Mouse (Mus musculus) left cerebral cortex, postnatal 14 days (tissue): ENCODE data around the gene Asphd1. TPM values are rescaled to one million over a fixed set of nuclear protein-coding genes. Genes with fewer than 3 reads are reported as not detected.

Source experiments
- DNase-seq, 2 experiments: peaks; one replicate each; pipeline ENCODE4 v3.0.0; 2021 to 2022; ENCODE audit warnings: low spot score in 2 of 2, mixed read lengths in 1 of 2
- intact Hi-C: fragments of 180-260 bp; cut with DNase I; formaldehyde crosslinking; loops from one replicate; pipeline ENCODE4 v1.15.1; 2025
- long read RNA-seq, 2 experiments: library from polyadenylated mRNA; stranded (forward); transcript quantifications; one replicate each; pipeline ENCODE4 v2.0.0; 2021
- total RNA-seq, 2 experiments: library from RNA; stranded (reverse); gene quantifications; 2 replicates each; pipeline ENCODE4 v1.2.3; 2021

Gene Asphd1
- total RNA-seq, result 10 to 100 TPM; 49.1 to 52.0 TPM
- long read RNA-seq, experiment 1, transcript Asphd1-203 (3 exons, 1,647 nt), result major isoform, 8 of 10 reads
- long read RNA-seq, experiment 1, partial matches to known transcripts, result 0 of 10 reads
- long read RNA-seq, experiment 1, other reads (novel, unspliced or antisense), result 1 of 10 reads
- long read RNA-seq, experiment 2, transcript Asphd1-203 (3 exons, 1,647 nt), result major isoform, 11 of 14 reads
- long read RNA-seq, experiment 2, partial matches to known transcripts, result 1 of 14 reads
- long read RNA-seq, experiment 2, other reads (novel, unspliced or antisense), result 2 of 14 reads

DNA sequence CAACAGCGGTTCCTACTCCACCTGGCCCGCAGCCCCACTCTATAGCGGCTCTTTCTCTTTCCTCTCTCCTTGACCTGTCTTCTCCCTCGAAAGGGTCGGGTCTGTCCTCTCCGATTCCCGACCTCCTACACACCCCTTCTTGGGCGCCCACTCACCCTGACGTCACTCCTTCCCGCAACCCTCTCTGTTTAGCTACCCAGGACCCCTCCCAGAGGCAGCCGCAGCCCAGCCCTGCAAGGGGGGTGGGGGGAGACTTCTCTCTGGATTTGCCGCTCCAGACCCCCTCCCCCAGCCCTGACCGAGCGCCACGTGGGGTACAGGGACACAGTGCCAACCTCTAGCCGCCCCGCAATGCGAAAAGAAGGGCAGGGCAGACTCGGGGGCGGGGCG lies at the start of gene Asphd1:
Gene Asphd1 (minus strand): TSS at position 180 of the 390 bp plus-strand sequence.
- DNase-seq, result peak; percentile 69 to 77
- intact Hi-C loops, result loop anchor here (5.0 kb wide), 1 partner anchor 68 kb away; the partner anchor contains the start of genes Pagr1a and Pagr1b

DNA sequence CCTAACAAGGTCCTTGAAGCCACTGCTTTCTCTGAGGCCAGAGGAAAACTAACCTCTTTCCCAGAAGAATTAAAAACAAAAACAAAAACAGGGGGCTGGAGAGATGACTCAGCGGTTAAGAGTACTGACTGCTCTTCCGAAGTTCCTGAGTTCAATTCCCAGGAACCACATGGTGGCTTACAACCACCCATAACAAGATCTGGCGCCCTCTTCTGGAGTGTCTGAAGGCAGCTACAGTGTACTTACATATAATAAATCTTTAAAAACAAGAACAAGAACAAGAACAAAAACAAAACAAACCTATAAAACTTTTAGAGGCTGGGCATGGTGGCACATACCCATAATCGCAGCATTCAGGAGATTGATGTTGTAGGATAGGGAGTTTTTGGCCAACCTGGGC lies 47.1 kb upstream of the Asphd1 start:
- intact Hi-C loops, result no loop called here

DNA sequence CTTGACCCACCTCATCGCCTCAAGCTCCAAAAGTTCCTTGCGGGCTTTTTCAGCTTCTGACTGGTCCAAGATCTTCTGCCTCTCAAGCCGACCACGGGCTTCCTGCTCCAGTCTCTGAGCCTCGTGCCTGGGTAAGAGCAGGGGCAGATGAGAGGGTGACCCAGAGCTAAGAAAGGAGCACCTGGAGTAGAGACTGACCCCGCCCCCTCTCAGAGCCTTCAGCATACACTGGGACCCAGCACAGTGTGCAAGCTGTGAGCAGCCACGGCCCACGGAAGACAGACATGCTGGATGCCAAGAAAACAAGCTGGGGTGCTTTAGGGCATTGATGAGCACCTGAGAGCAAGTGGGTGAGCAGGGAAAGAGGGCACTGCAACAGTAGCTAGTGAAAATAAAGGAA lies 39.4 kb upstream of the Asphd1 start:
- intact Hi-C loops, result no loop called here
- no peak for DNase-seq

More for the DNA sequence above, 47.1 kb upstream of the Asphd1 start:
- no peak for DNase-seq

DNA sequence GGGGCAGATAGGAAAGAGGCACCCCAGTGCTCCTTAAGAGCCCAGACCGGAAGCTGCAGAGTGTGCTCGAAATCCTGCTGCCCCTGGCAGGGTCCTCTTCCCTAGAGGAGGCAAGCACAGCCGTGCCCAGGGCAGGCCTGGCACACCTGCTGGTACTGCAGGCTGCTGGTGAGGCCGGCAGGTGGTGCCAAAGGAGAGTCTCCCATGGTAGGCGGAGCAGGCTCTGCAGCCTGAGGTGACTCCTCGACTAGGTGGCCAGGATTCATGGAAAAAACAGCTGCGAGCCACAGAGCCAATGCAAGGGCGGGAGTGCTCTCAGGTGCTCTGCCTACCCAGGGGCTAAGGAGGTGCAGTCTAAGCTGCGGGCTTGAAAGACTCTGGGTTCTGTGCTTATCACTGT lies 36.9 kb upstream of the Asphd1 start:
- DNase-seq, result peak in 1 of 2 experiments; percentile 52
- intact Hi-C loops, result no loop called here

DNA sequence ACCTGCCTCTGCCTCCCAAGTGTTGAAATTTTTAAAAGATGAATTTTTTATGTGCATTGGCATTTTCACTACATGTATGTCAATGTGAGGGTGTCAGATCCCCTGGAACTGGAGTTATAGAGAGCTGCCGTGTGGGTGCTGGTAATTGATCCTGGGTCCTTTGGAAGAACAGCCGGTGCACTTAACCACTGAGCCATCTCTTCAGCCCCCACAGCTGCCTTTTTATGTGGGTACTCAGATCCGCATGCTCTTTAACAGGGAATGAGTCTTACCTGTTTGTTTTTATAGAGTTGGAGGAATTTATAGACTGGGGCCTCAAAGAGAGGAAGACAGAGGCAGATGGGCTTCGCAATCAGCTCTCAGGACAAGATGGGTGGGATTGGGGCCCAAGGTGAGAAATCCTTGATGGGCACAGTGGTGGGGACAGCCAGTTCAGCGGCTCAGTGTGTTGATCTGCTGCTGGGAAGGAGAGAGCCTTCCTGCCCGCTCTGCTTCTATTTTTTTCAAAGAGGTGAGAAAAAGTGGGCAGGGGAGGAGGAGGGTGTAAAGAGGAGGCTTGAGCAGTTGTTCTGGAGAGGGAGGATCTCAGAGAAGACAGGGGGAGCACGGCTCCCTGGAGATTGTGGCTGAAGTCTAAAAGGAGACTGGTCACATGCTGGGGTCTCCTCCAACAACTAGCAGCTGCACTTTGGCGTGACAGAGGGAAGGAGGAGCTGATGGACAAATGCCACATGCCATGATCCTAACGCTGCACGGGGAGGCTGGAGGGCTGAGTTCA lies 35.5 kb upstream of the Asphd1 start:
- intact Hi-C loops, result no loop called here
- DNase-seq, result no peak

DNA sequence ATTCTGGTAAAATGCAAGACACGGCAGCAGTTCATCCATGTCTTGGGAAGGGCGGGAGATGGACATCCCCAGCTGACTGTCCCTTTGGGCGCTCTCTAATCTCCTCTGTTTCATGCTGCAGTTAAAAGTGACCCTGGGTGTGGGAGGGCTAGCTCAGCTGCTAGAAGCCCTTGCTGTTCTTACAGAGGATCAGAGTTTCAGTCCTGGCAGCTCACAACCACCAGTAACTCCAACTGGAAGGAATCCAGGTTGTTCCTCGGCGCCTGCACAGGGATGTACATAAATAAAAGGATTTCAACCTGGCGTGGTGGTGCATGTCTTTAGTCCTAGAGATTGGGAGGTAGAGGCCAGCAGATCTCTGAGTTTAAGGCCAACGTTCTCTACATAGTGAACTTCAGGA lies 33.7 kb upstream of the Asphd1 start:
- intact Hi-C loops, result no loop called here
- no peak for DNase-seq

DNA sequence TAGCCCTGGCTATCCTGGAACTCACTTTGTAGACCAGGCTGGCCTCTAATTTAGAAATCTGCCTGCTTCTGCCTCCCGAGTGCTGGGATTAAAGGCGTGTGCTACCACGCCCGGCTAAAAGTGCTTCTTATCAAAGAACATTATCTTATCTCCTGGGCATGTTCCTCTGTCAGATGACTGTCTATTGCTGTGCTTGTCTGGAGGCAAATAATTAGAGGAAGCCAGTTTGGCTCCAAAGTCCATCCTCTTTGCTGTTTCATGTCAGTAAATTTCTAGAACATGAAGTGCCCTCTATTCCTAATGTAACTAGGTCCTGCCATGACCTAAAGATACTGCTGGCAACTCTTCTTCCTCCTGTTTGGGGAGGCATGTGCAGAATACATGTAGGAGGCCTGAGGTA lies 32.7 kb upstream of the Asphd1 start:
- no peak for DNase-seq

DNA sequence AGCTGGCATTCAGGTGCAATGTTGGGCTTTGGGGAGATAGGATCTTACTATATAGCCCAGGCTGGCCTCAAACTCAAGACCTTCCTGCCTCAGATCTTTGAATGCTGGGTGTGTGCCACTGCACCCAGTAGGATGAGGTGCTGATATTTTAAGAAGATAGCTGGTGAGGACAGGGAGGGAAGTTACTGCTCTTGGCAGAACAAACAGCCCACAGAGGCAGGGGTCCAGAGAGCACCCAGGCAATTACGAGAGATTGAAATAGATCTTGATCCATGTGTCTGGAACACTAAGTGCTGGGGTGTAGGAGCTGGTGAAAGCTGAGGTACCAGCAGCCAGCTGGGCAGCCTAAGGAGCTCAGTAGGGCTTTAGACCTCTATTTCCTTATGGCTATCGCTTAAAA lies 32.2 kb upstream of the Asphd1 start:
- intact Hi-C loops, result no loop called here
- DNase-seq, result no peak

More for the DNA sequence above, 32.7 kb upstream of the Asphd1 start:
- intact Hi-C loops, result no loop called here

DNA sequence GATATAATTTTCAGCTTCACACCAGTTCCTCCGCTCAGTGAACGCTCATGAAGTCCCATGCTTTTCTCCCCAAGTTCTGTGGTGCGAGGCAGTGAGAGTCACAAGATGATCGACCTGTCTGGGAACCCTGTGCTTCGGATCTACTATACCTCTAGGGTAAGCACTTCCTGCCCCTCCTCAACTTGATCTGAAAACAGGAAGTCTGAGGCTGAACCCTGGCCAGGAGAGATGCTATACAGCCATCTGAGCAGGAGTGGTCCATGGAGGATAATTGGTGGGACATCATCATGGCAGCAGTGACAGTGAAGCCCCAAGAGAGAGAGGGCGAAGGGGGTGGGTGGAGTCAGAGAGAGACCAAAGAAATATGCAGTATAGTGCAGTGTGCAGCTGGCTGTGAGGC lies 29.5 kb upstream of the Asphd1 start:
- intact Hi-C loops, result loop anchor here (5.0 kb wide), 1 partner anchor 38 kb away; the partner anchor contains the start of genes Pagr1a and Pagr1b
- no peak for DNase-seq

DNA sequence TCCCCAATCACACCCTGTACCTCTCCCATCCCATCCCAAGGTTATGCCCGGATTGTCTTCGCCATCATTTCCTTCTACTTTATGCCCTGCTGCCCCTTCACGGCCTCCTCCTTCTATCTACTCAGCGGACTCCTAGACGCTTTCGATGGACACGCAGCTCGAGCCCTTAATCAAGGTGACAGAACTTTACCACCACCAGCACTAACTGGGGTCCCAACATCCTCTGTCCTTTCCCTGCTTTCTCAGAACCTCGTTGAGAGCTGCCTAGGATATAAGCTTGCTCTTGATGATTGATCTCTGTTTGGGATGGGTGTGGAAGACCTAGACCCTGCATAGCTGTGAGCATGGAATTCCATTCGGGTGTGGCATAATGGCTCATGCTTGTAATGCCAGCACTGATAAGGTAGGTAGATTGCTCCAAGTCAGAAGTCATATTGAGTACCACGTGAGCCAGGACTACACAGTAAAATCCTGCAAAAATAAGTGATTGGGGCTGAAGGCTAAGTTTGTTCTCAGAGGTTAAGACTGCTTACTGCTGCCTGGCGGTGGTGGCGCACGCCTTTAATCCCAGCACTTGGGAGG lies 27.6 kb upstream of the Asphd1 start:
- DNase-seq, result no peak
- intact Hi-C loops, result loop anchor here (5.0 kb wide), 1 partner anchor 40 kb away; the partner anchor contains the start of genes Pagr1a and Pagr1b

DNA sequence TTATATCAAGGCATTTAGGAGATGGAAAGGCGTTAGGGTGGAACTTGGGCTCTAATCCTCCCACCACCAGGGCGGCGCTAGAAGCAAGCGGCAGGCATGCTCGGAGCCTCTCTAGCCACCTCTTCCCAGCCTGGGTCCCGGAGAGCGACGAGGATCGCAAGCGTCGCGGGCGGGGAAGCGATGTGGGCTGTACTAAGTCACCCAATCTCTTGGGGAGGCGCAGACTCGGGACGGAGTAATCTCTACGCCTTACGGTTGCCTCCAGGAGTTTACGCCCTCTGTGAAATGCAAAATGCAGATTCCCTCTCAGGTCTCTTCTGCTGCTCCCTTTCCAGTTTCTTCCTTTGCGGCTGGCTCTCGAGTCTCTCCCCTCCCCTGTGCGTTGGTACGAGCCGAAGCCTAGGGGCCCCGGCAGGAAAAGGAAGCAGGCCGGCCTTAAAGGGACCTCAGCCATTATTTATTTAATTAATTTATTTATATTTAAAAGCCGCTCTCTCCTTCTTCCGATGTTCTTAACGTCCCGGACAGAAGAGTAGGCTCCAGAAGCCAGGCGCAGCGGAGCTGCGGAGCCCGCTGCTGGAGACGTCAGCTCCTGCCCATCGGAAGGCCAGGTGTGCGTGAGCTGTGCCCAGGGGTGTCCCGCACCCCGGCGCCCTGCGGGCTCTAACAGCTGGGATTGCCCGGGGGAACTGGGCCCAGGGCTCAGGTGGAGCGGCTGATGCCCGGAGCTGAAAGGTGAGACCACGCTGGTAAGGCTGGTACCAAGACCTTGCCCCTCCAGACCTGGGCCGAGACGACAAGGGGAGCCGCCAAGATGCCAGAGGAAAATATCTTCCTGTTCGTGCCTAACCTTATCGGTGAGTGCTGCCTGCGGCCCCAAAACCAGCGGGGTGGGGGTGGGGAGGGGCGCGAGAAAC lies 26.8 kb upstream of the Asphd1 start, which contains the start of gene Cdiptos:
Gene Cdiptos (minus strand): TSS at position 149 of the 917 bp plus-strand sequence.
- DNase-seq, result peak; percentile 97 to 98
- intact Hi-C loops, result loop anchor here (5.0 kb wide), 1 partner anchor 41 kb away; the partner anchor contains the start of genes Pagr1a and Pagr1b

DNA sequence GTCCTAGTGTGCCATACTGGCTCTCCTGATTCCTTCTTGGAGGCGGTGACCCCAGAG lies 26.3 kb upstream of the Asphd1 start, which contains the start of gene Cdipt:
Gene Cdipt (plus strand): TSS at position 22 of the 57 bp plus-strand sequence.
- intact Hi-C loops, result loop anchor here (5.0 kb wide), 1 partner anchor 42 kb away; the partner anchor contains the start of genes Pagr1a and Pagr1b
- no peak for DNase-seq

DNA sequence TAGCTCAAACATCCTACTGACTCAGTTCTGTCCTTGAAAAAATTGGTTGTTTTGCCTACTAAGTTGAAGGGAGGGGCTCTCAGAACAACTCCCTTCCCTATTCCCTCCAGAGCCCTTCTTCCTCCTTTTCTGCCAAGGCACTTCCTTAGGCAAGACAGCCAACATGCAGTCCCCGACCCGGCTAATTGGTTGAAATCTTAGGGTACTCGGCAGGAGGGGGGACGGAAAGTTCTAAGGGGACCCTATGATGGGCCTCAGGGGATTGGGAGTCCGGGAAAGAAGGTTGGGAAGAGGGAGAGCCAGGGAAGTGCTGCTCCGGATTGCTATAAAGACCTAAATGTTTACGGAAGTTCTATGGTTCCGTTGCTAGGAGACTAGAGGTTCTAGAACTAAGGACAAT lies 26.1 kb upstream of the Asphd1 start:
- DNase-seq, result no peak
- intact Hi-C loops, result loop anchor here (5.0 kb wide), 1 partner anchor 42 kb away; the partner anchor contains the start of genes Pagr1a and Pagr1b

DNA sequence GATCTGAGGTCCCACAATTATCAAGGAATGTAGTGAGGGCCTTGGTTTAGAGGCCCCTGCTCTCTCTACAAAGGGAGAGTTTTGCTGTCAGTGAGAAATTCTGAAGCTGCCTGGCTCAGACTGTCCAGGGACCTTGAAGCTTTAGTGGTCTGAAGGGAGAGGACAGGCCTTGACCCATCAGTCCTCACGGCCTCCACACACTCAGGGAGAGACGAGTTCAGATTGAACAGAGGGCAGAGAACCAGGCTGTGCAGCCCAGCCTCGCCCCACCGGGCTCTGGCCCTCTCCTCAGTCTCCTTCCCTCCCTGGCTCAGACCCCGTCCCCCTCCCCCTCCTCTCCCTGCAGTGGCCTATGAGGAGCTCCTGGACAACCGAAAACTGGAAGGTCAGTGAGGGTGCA lies 18.0 kb upstream of the Asphd1 start:
- DNase-seq, result no peak
- intact Hi-C loops, result no loop called here

DNA sequence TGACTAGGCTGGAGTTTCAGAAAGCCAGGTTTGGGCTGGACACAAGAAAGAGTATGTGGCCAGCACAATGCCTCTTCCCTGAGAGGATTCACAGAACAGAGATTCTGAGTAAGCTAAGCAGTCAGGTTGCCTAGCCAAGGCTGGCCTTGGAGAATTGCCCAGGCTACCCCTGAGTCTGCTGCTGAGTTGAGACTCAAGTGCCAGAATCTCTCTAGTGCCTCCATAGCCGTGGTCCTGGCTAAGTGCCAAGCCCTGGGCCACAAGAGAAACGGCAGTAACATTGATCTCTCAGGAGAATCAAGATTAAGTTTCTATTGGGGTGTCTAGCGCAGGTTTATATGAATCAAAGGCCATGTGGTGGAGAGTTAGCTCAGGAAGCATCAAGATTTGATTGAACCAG lies 16.2 kb upstream of the Asphd1 start:
- DNase-seq, result no peak
- intact Hi-C loops, result no loop called here

DNA sequence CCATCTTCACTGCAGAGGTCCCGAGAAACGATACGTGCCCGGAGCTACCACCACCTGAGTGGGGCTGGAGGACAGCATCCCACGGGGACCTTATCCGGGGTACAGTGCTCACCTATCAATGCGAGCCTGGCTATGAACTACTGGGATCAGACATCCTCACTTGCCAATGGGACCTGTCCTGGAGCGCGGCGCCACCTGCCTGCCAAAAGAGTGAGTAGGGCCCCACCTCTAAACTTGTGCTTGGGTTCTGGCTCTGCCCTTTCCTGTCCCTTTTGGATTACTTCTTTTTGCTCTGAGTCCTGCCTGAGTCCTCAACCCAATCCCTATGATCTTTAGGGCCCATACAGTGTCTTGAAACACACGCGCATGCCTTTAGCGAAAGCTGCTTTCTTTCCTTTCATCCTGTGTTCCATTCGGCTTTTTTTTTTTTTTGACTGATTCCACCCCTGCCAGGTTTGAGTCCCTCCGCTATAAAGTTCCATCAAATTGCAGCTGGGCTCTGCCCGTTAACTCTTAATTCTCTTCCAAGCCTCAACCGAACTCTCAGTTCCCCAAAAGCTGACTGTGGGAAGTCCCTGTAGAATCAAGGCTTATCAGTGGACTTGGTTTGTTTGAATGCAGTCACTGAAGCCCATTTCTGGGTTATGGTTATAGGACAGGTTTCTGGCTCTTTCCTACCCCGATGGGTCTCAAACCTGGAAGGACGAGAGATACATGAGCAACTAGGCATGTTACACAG lies 14.3 kb upstream of the Asphd1 start:
- intact Hi-C loops, result no loop called here
- no peak for DNase-seq

DNA sequence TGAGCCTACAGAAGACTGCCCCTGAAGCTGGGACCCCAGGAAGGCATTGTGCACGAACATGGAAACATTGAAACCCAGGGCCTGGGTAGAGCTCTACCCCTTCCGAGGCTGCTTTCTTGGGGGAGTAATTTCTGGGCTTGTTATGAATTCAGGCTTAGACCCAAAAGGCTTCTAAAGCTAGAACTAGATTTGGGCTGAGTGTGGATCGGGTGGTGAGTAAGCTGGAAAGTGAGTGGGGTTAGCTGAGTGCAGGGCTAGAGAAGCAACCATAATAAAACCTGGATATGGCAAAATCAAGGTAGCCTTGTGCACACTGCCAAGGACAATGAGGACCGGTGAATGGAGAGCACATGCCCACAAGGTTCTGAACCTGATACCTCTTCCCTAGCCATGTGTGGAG lies 12.6 kb upstream of the Asphd1 start:
- no peak for DNase-seq
- intact Hi-C loops, result no loop called here

DNA sequence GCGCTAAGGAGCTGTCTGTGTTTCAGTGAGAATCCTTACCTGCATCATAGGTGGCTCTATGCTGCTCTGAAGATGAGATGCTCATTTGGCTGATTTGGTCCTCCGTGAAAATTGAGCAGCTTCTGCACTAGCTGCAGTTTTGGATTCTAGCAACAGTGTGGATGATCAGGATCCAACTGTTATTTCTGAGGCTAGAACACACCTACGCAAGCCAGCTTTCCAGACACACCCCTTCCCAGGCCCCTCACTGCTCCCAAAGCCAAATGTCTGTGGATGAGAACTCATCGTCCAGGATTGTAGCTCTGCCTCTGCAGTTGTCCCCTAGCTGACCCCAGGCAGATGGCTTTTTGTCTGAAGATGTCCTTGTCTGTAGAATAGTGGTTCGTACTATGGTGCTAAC lies 11.7 kb upstream of the Asphd1 start:
- no peak for DNase-seq
- intact Hi-C loops, result no loop called here

DNA sequence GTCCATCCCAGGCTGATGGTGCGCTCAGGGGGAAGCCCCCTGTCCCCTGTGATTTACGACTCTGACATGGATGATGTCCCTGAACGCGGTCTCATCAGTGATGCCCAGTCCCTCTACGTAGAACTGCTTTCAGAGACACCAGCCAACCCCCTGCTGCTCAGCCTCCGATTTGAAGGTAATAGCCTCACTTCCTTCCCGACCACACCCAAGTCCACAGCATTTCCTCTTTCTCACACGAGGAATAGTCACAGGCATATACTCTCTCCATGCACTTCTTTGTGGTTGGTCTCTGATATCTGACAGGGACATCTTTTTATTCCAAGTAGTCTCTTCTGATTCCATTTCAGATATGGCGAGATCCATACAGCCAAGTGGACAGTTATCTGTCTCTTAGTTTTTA lies 10.4 kb upstream of the Asphd1 start:
- DNase-seq, result no peak
- intact Hi-C loops, result no loop called here
